Mouse (Mus musculus) cerebellum, adult 18-20 months (tissue): Measurements from ENCODE around the gene Pola2.

Source experiments
- DNase-seq, 2 experiments: peaks; one replicate each; pipeline ENCODE4 v3.0.0; 2021

The Pola2 gene

GRCm38 (mm10) chr19:5963883-5964562 is at the start of gene Pola2:
Gene Pola2 (minus strand): TSS chr19:5964202.
- DNase-seq, result peak; percentile 86 to 93

- no peak for DNase-seq
Measured at GRCm38 (mm10) chr19:6013691-6014090, 49.7 kb upstream of the Pola2 start.

- DNase-seq, result no peak
Measured at GRCm38 (mm10) chr19:6009137-6009536, 45.1 kb upstream of the Pola2 start.

- DNase-seq, result no peak
Measured at GRCm38 (mm10) chr19:6007013-6007412, 43.0 kb upstream of the Pola2 start.

GRCm38 (mm10) chr19:6005541-6005940 is 41.5 kb upstream of the Pola2 start:
- DNase-seq, result no peak

- DNase-seq, result no peak
Measured at GRCm38 (mm10) chr19:5999969-6000368, 36.0 kb upstream of the Pola2 start.

GRCm38 (mm10) chr19:5998180-5998579 is 34.2 kb upstream of the Pola2 start:
- no peak for DNase-seq

- no peak for DNase-seq
Measured at GRCm38 (mm10) chr19:5994711-5995110, 30.7 kb upstream of the Pola2 start.

GRCm38 (mm10) chr19:5992012-5992411 is 28.0 kb upstream of the Pola2 start:
- DNase-seq, result no peak

GRCm38 (mm10) chr19:5991467-5991866 is 27.5 kb upstream of the Pola2 start:
- DNase-seq, result no peak

- DNase-seq, result no peak
Measured at GRCm38 (mm10) chr19:5990921-5991320, 26.9 kb upstream of the Pola2 start.

GRCm38 (mm10) chr19:5990033-5990432 is 26.0 kb upstream of the Pola2 start:
- DNase-seq, result no peak

- no peak for DNase-seq
Measured at GRCm38 (mm10) chr19:5989585-5989984, 25.6 kb upstream of the Pola2 start.

- peak; percentile 19 to 23 for DNase-seq
Measured at GRCm38 (mm10) chr19:5988815-5989452, 24.9 kb upstream of the Pola2 start.

GRCm38 (mm10) chr19:5988027-5988814 is 24.2 kb upstream of the Pola2 start:
- DNase-seq, result no peak

- DNase-seq, result no peak
Measured at GRCm38 (mm10) chr19:5986043-5986442, 22.0 kb upstream of the Pola2 start, which contains the start of gene Slc22a20. Gene Slc22a20 (minus strand): TSS chr19:5986143.

GRCm38 (mm10) chr19:5980477-5980876 is 16.5 kb upstream of the Pola2 start:
- DNase-seq, result no peak

- no peak for DNase-seq
Measured at GRCm38 (mm10) chr19:5977717-5978116, 13.7 kb upstream of the Pola2 start.

- DNase-seq, result peak in 1 of 2 experiments; percentile 18
Measured at GRCm38 (mm10) chr19:5975676-5976075, 11.7 kb upstream of the Pola2 start.

- no peak for DNase-seq
Measured at GRCm38 (mm10) chr19:5975112-5975511, 11.1 kb upstream of the Pola2 start.

GRCm38 (mm10) chr19:5967664-5968063 is 3.7 kb upstream of the Pola2 start:
- no peak for DNase-seq

- DNase-seq, result no peak
Measured at GRCm38 (mm10) chr19:5966786-5967185, 2.8 kb upstream of the Pola2 start.

GRCm38 (mm10) chr19:5965910-5966309 is 1.9 kb upstream of the Pola2 start:
- no peak for DNase-seq

GRCm38 (mm10) chr19:5965280-5965679 is 1.3 kb upstream of the Pola2 start:
- DNase-seq, result peak; percentile 80 to 83
